Mouse (Mus musculus): ENCODE results near the gene Otp. TPM values are rescaled to one million over a fixed set of nuclear protein-coding genes. Genes with fewer than 3 reads are reported as not detected.

The Otp gene
- polyA plus RNA-seq, 1 experiment from 2014 or later = not detected

DNA sequence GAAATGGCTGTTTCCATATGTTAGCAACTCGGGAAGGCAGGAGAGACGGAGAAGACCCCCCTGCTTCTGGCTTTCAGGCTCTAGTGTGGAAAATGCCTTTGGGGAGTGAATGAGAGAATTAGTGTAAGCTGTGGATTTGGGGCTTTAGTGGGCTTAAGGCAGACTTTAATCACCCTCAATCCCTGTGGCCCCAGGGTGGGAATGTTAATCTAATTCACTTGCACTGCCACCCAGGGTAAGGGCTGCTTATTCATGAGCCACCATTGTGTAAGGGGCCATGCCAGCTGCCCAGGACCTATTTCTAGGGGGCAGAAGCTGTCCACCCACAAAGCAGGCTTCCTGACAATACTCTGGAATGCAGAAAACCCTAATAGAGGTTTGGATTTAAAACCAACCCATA is 8.5 kb upstream of the Otp start:
- ATAC-seq = no peak
- WGBS = 34% methylated on average over 2 of the region's 2 CpGs
- no peak overlapping the region for H3K4me2 ChIP-seq (replicated peaks)
- no peaks in the 10 kb centered on the region for H3K36me3 ChIP-seq
- 0 out of 2 replicates have a peak, but pooled peaks cover 2% of the 10 kb centered on the region for H3K4me1 ChIP-seq (replicated peaks)
- no peak overlapping the region for H3K9ac ChIP-seq
- no peak overlapping the region for H3K27ac ChIP-seq
- H3K9me3 ChIP-seq = no peaks in the 10 kb centered on the region
- peaks cover 60% of the 10 kb centered on the region for H3K27me3 ChIP-seq (replicated peaks)
- H3K4me3 ChIP-seq (replicated peaks) = no peak overlapping the region

- Histone ChIP-seq H3K4me1 (replicated peaks) (0 out of 2 replicates have a peak, but pooled peaks cover 2% of the 10 kb centered on the region), H3K4me2 (replicated peaks) (no peak overlapping the region), H3K9me3 (no peaks in the 10 kb centered on the region), H3K27me3 (replicated peaks) (peaks cover 69% of the 10 kb centered on the region), H3K4me3 (replicated peaks) (no peak overlapping the region), H3K27ac (no peak overlapping the region), H3K36me3 (no peaks in the 10 kb centered on the region), H3K9ac (no peak overlapping the region)
- ATAC-seq = no peak
- 57% methylated on average over 4 of the region's 4 CpGs for WGBS
Observed at GRCm38 (mm10) chr13:94867772-94868171, 7.6 kb upstream of the Otp start.

DNA sequence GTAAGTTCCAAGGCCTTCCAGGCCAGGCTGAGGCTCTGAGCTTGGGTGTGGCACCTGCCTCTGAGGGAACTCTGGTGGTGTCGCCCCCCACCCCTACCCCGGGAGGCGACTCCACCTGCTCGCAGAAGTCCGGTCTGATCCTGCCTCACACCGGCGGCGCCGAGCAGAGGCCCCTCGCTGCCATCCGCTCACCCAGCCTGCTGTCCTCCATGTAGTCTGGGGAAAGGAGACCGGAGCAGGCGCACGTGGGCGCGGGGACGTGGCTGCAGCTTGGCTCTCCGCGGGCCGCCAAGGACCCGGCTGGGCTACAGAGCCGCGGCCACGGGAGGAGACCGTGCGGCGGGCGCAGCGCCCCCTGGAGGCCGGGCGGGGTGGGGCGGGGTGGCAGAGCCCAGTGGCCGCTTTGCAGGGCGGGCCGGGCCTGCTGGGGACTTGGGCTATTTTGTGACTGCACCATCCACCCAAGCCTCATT is 6.9 kb upstream of the Otp start:
- ATAC-seq = peak; percentile 87
- H3K27me3 ChIP-seq (replicated peaks) = peaks cover 76% of the 10 kb centered on the region
- H3K4me3 ChIP-seq (replicated peaks) = peak overlapping the region; percentile 34
- no peaks in the 10 kb centered on the region for H3K36me3 ChIP-seq
- no peak overlapping the region for H3K9ac ChIP-seq
- H3K27ac ChIP-seq = no peak overlapping the region
- peak overlapping the region; percentile 60 for H3K4me2 ChIP-seq (replicated peaks)
- H3K9me3 ChIP-seq = no peaks in the 10 kb centered on the region
- 0 out of 2 replicates have a peak, but pooled peaks cover 2% of the 10 kb centered on the region for H3K4me1 ChIP-seq (replicated peaks)
- under 1% methylated on average over 35 of the region's 35 CpGs for WGBS

DNA sequence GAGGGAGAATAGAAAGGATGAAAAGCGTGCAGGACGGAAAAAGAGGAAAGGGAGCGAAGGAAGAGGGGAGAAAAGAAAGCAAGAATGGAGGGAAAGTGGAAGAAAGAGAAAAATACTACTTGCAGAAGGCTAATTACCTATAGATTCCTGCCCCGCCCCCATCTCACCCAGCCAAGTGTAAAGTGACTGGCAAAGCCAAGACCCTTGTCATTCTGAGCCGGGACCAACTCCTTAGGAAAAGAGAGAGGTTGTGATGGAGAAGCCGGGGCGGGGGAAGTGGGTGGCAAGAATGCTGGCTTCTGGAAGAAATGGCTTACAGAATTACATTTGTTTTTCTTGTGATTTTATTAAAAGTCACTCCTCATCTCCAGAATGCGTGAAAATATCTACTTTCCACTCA is 5.9 kb upstream of the Otp start:
- no peaks in the 10 kb centered on the region for H3K9me3 ChIP-seq
- WGBS = 4% methylated on average over 8 of the region's 8 CpGs
- peak overlapping the region; percentile 60; the same call in 1 of the 2 replicates for H3K4me2 ChIP-seq (replicated peaks)
- H3K27me3 ChIP-seq (replicated peaks) = peaks cover 84% of the 10 kb centered on the region
- H3K36me3 ChIP-seq = no peaks in the 10 kb centered on the region
- ATAC-seq = no peak
- no peak overlapping the region for H3K4me3 ChIP-seq (replicated peaks)
- H3K27ac ChIP-seq = no peak overlapping the region
- no peak overlapping the region for H3K9ac ChIP-seq
- 0 out of 2 replicates have a peak, but pooled peaks cover 5% of the 10 kb centered on the region for H3K4me1 ChIP-seq (replicated peaks)

DNA sequence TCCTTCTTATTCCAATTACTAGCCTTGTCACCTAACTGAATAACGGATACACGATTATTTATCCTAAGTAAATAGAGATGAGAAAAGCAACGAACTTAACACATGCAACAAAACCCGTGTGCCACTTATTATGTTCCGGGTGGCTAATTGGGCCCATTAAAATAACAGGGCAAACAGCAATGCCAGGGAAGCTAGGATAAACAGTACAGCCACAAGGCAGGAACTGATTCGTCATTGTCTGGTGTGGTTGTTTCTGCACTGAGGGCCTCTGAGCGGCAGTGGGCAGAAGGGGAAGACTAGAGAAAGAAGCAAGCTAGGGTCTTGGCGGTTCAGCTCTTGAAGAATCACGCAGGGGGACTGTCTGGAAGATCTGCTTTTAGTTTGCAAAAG is 5.3 kb upstream of the Otp start:
- no peak overlapping the region for H3K27ac ChIP-seq
- no peak overlapping the region for H3K4me3 ChIP-seq (replicated peaks)
- WGBS = 2% methylated on average over 9 of the region's 9 CpGs
- no peak for ATAC-seq
- no peak overlapping the region for H3K4me2 ChIP-seq (replicated peaks)
- H3K27me3 ChIP-seq (replicated peaks) = peaks cover 84% of the 10 kb centered on the region
- H3K4me1 ChIP-seq (replicated peaks) = 0 out of 2 replicates have a peak, but pooled peaks cover 6% of the 10 kb centered on the region
- H3K36me3 ChIP-seq = no peaks in the 10 kb centered on the region
- H3K9ac ChIP-seq = no peak overlapping the region
- H3K9me3 ChIP-seq = no peaks in the 10 kb centered on the region

DNA sequence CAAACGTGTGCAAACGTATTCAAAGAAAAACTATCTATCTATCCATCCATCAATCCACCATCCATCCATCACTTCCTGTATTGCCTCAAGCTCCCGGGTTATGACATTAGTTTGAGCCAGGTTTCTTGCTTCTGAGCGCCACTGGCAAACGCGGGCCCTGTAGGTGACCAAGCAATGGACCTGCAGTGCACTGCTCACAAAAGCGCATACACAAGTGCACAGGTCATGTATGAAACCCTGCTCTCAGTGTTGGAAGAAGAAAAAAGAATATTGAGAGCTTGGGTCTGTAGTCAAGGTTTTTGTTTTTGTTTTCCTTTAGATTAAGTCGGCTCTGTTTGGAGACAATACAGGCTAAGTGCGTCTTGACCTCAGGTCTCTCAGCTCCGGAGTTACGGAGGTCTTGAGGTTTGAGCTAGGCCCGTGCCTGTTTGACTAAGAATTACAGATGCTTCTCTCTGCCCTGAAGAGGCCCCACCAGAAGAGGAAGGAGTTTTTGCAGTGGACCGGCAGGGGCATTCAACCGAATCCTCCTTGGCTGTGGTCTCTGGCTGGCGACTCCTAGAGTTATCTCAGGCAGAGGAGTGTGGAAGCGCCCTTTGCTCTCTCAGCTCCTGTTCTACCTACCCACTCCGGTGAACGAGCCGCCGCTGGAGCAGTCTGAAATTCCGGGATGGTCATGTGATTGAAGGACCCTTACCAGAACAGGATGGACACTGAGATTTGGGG is 4.8 kb upstream of the Otp start:
- no peaks in the 10 kb centered on the region for H3K9me3 ChIP-seq
- no peak overlapping the region for H3K9ac ChIP-seq
- no peak overlapping the region for H3K4me3 ChIP-seq (replicated peaks)
- no peak overlapping the region for H3K4me2 ChIP-seq (replicated peaks)
- WGBS = 1% methylated on average over 21 of the region's 21 CpGs
- H3K36me3 ChIP-seq = no peaks in the 10 kb centered on the region
- peaks cover 89% of the 10 kb centered on the region for H3K27me3 ChIP-seq (replicated peaks)
- H3K27ac ChIP-seq = no peak overlapping the region
- 0 out of 2 replicates have a peak, but pooled peaks cover 9% of the 10 kb centered on the region for H3K4me1 ChIP-seq (replicated peaks)
- no peak for ATAC-seq

- no peak overlapping the region for H3K27ac ChIP-seq
- 0 out of 2 replicates have a peak, but pooled peaks cover 9% of the 10 kb centered on the region for H3K4me1 ChIP-seq (replicated peaks)
- no peak overlapping the region for H3K4me2 ChIP-seq (replicated peaks)
- no peaks in the 10 kb centered on the region for H3K36me3 ChIP-seq
- 2% methylated on average over 7 of the region's 7 CpGs for WGBS
- H3K9ac ChIP-seq = no peak overlapping the region
- H3K9me3 ChIP-seq = no peaks in the 10 kb centered on the region
- H3K4me3 ChIP-seq (replicated peaks) = no peak overlapping the region
- peaks cover 86% of the 10 kb centered on the region for H3K27me3 ChIP-seq (replicated peaks)
- ATAC-seq = no peak
Observed at GRCm38 (mm10) chr13:94871806-94872320, 3.5 kb upstream of the Otp start.

DNA sequence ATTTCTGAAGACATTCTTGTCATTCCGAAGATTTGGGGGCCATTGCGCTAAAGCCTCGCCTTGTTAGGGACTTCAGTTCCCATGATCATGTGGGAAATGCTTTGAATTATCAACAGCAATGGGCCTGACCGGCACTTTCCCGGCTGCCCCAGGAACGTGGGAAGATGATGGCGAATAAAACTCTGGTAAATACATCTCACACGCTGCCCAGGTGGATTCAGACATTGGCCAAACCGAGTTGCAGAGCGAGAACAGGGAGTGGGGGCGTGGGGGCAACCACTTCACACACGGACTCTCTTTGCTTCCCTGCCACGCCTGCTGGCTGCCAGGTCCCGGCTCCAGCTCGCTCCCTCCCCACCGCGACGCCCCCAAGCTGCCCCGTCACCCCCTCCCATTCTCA is 3.0 kb upstream of the Otp start:
- peaks cover 86% of the 10 kb centered on the region for H3K27me3 ChIP-seq (replicated peaks)
- H3K36me3 ChIP-seq = no peaks in the 10 kb centered on the region
- no peaks in the 10 kb centered on the region for H3K9me3 ChIP-seq
- no peak overlapping the region for H3K9ac ChIP-seq
- no peak overlapping the region for H3K4me2 ChIP-seq (replicated peaks)
- no peak for ATAC-seq
- H3K4me1 ChIP-seq (replicated peaks) = 0 out of 2 replicates have a peak, but pooled peaks cover 9% of the 10 kb centered on the region
- under 1% methylated on average over 19 of the region's 19 CpGs for WGBS
- no peak overlapping the region for H3K4me3 ChIP-seq (replicated peaks)
- H3K27ac ChIP-seq = no peak overlapping the region

- under 1% methylated on average over 54 of the region's 54 CpGs for WGBS
- Histone ChIP-seq H3K4me2 (replicated peaks) (no peak overlapping the region), H3K4me1 (replicated peaks) (0 out of 2 replicates have a peak, but pooled peaks cover 9% of the 10 kb centered on the region), H3K36me3 (no peaks in the 10 kb centered on the region), H3K27me3 (replicated peaks) (peaks cover 84% of the 10 kb centered on the region), H3K9me3 (no peaks in the 10 kb centered on the region), H3K9ac (no peak overlapping the region), H3K4me3 (replicated peaks) (no peak overlapping the region), H3K27ac (no peak overlapping the region)
- no peak for ATAC-seq
Observed at GRCm38 (mm10) chr13:94873111-94874038, 2.0 kb upstream of the Otp start.

DNA sequence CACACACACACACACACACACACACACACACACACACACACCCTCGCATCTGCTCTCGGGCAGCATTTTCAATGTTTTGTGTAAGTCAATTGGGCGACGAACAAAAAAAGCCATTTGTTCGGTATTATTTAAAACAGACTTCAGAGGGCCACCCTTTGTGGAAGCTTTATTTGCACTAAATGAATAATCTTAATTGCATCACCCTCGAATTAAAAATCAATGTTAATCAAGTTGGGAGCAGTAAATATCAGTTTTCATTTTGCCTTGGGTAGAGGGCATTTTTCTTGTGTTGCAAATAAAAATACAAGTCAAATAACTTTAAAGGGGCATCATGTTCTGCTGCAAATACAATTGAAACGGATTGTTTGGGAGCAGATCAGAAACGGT is 1.4 kb upstream of the Otp start:
- no peak for ATAC-seq
- no peaks in the 10 kb centered on the region for H3K36me3 ChIP-seq
- no peak overlapping the region for H3K27ac ChIP-seq
- H3K27me3 ChIP-seq (replicated peaks) = peaks cover 78% of the 10 kb centered on the region
- no peak overlapping the region for H3K9ac ChIP-seq
- WGBS = 1% methylated on average over 8 of the region's 8 CpGs
- H3K4me3 ChIP-seq (replicated peaks) = no peak overlapping the region
- H3K4me1 ChIP-seq (replicated peaks) = 0 out of 2 replicates have a peak, but pooled peaks cover 7% of the 10 kb centered on the region
- H3K9me3 ChIP-seq = no peaks in the 10 kb centered on the region
- H3K4me2 ChIP-seq (replicated peaks) = no peak overlapping the region

- Histone ChIP-seq H3K9ac (no peak overlapping the region), H3K4me1 (replicated peaks) (0 out of 2 replicates have a peak, but pooled peaks cover 7% of the 10 kb centered on the region), H3K4me3 (replicated peaks) (no peak overlapping the region), H3K27ac (no peak overlapping the region), H3K27me3 (replicated peaks) (peaks cover 76% of the 10 kb centered on the region), H3K36me3 (no peaks in the 10 kb centered on the region), H3K9me3 (no peaks in the 10 kb centered on the region), H3K4me2 (replicated peaks) (no peak overlapping the region)
- ATAC-seq = no peak
- 2% methylated on average over 23 of the region's 23 CpGs for WGBS
Observed at GRCm38 (mm10) chr13:94874656-94875395, 576 bp upstream of the Otp start.
